Mouse (Mus musculus): ENCODE data around the gene Alpk3. TPM values are rescaled to one million over a fixed set of nuclear protein-coding genes. Genes with fewer than 3 reads are reported as not detected.

Alpk3 gene
- polyA plus RNA-seq, 1 experiment: not detected

GRCm38 (mm10) chr7:81043023-81043620 lies 14.3 kb upstream of the Alpk3 start:
- H3K4me3 ChIP-seq (ENCODE audit: insufficient read depth, low read depth, low read length): no peak overlapping the region
- no peak for TF ChIP-seq CTCF (IDR thresholded peaks at IDR 0.05; ENCODE audit: insufficient read depth, low read depth, low read length)
- H3K4me1 ChIP-seq (ENCODE audit: control insufficient read depth, insufficient read depth, low read length): no peaks in the 10 kb centered on the region
- H3K27ac ChIP-seq (ENCODE audit: insufficient read depth, low read depth, low read length): no peak overlapping the region
- 45% methylated on average over 5 of the region's 5 CpGs for WGBS

GRCm38 (mm10) chr7:81047847-81048246 lies 9.6 kb upstream of the Alpk3 start:
- no peak overlapping the region for H3K4me3 ChIP-seq (ENCODE audit: insufficient read depth, low read depth, low read length)
- WGBS: 86% methylated on average over 3 of the region's 3 CpGs
- H3K27ac ChIP-seq (ENCODE audit: insufficient read depth, low read depth, low read length): no peak overlapping the region
- TF ChIP-seq CTCF (IDR thresholded peaks at IDR 0.05; ENCODE audit: insufficient read depth, low read depth, low read length): no peak
- no peak for TF ChIP-seq POLR2A (IDR thresholded peaks at IDR 0.05; ENCODE audit: insufficient read depth, low read depth, low read length)
- no peaks in the 10 kb centered on the region for H3K4me1 ChIP-seq (ENCODE audit: control insufficient read depth, insufficient read depth, low read length)

GRCm38 (mm10) chr7:81048513-81048912 lies 8.9 kb upstream of the Alpk3 start:
- Histone ChIP-seq H3K4me1 (ENCODE audit: control insufficient read depth, insufficient read depth, low read length) (no peaks in the 10 kb centered on the region), H3K4me3 (ENCODE audit: insufficient read depth, low read depth, low read length) (no peak overlapping the region), H3K27ac (ENCODE audit: insufficient read depth, low read depth, low read length) (no peak overlapping the region)
- 86% methylated on average over 2 of the region's 2 CpGs for WGBS
- TF ChIP-seq CTCF (IDR thresholded peaks at IDR 0.05; ENCODE audit: insufficient read depth, low read depth, low read length): no peak
- TF ChIP-seq POLR2A (IDR thresholded peaks at IDR 0.05; ENCODE audit: insufficient read depth, low read depth, low read length): no peak

GRCm38 (mm10) chr7:81049966-81050365 lies 7.4 kb upstream of the Alpk3 start:
- TF ChIP-seq POLR2A (IDR thresholded peaks at IDR 0.05; ENCODE audit: insufficient read depth, low read depth, low read length) (no peak), CTCF (IDR thresholded peaks at IDR 0.05; ENCODE audit: insufficient read depth, low read depth, low read length) (no peak)
- no peak overlapping the region for H3K27ac ChIP-seq (ENCODE audit: insufficient read depth, low read depth, low read length)
- 57% methylated on average over 5 of the region's 5 CpGs for WGBS
- H3K4me1 ChIP-seq (ENCODE audit: control insufficient read depth, insufficient read depth, low read length): no peaks in the 10 kb centered on the region
- no peak overlapping the region for H3K4me3 ChIP-seq (ENCODE audit: insufficient read depth, low read depth, low read length)

GRCm38 (mm10) chr7:81055709-81056370 lies 1.6 kb upstream of the Alpk3 start:
- WGBS: 87% methylated on average over 11 of the region's 11 CpGs

GRCm38 (mm10) chr7:81057901-81058711 lies 706 bp downstream of the Alpk3 start:
- WGBS: 86% methylated on average over 6 of the region's 6 CpGs
- H3K4me1 ChIP-seq (ENCODE audit: control insufficient read depth, insufficient read depth, low read length): peaks cover 7% of the 10 kb centered on the region
- no peak overlapping the region for H3K27ac ChIP-seq (ENCODE audit: insufficient read depth, low read depth, low read length)
- no peak for TF ChIP-seq POLR2A (IDR thresholded peaks at IDR 0.05; ENCODE audit: insufficient read depth, low read depth, low read length)
- TF ChIP-seq CTCF (IDR thresholded peaks at IDR 0.05; ENCODE audit: insufficient read depth, low read depth, low read length): no peak
- no peak overlapping the region for H3K4me3 ChIP-seq (ENCODE audit: insufficient read depth, low read depth, low read length)

More at GRCm38 (mm10) chr7:81055709-81056370, 1.6 kb upstream of the Alpk3 start:
- Histone ChIP-seq H3K27ac (ENCODE audit: insufficient read depth, low read depth, low read length) (no peak overlapping the region), H3K4me3 (ENCODE audit: insufficient read depth, low read depth, low read length) (no peak overlapping the region), H3K4me1 (ENCODE audit: control insufficient read depth, insufficient read depth, low read length) (peaks cover 4% of the 10 kb centered on the region)
- TF ChIP-seq POLR2A (IDR thresholded peaks at IDR 0.05; ENCODE audit: insufficient read depth, low read depth, low read length): no peak
- TF ChIP-seq CTCF (IDR thresholded peaks at IDR 0.05; ENCODE audit: insufficient read depth, low read depth, low read length): no peak

GRCm38 (mm10) chr7:81058712-81059154 lies 1.3 kb downstream of the Alpk3 start:
- no peak overlapping the region for H3K4me3 ChIP-seq (ENCODE audit: insufficient read depth, low read depth, low read length)
- TF ChIP-seq CTCF (IDR thresholded peaks at IDR 0.05; ENCODE audit: insufficient read depth, low read depth, low read length): no peak
- H3K27ac ChIP-seq (ENCODE audit: insufficient read depth, low read depth, low read length): no peak overlapping the region
- peaks cover 7% of the 10 kb centered on the region for H3K4me1 ChIP-seq (ENCODE audit: control insufficient read depth, insufficient read depth, low read length)
- 83% methylated on average over 9 of the region's 9 CpGs for WGBS

GRCm38 (mm10) chr7:81059388-81059787 lies 2.0 kb downstream of the Alpk3 start:
- WGBS: 61% methylated on average over 5 of the region's 5 CpGs
- Histone ChIP-seq H3K4me3 (ENCODE audit: insufficient read depth, low read depth, low read length) (no peak overlapping the region), H3K27ac (ENCODE audit: insufficient read depth, low read depth, low read length) (no peak overlapping the region), H3K4me1 (ENCODE audit: control insufficient read depth, insufficient read depth, low read length) (peaks cover 7% of the 10 kb centered on the region)
- no peak for TF ChIP-seq POLR2A (IDR thresholded peaks at IDR 0.05; ENCODE audit: insufficient read depth, low read depth, low read length)
- TF ChIP-seq CTCF (IDR thresholded peaks at IDR 0.05; ENCODE audit: insufficient read depth, low read depth, low read length): no peak

GRCm38 (mm10) chr7:81060908-81061307 lies 3.5 kb downstream of the Alpk3 start:
- TF ChIP-seq POLR2A (IDR thresholded peaks at IDR 0.05; ENCODE audit: insufficient read depth, low read depth, low read length) (no peak), CTCF (IDR thresholded peaks at IDR 0.05; ENCODE audit: insufficient read depth, low read depth, low read length) (no peak)
- Histone ChIP-seq H3K4me1 (ENCODE audit: control insufficient read depth, insufficient read depth, low read length) (peaks cover 7% of the 10 kb centered on the region), H3K4me3 (ENCODE audit: insufficient read depth, low read depth, low read length) (no peak overlapping the region), H3K27ac (ENCODE audit: insufficient read depth, low read depth, low read length) (no peak overlapping the region)
- WGBS: 90% methylated on average over 2 of the region's 2 CpGs
